In genomic region chr3:145757177-145757576, GRCm38 (mm10) we compare ENCODE assay signal across 26 mouse cellular contexts. TPM values are rescaled to one million over a fixed set of nuclear protein-coding genes. Genes with fewer than 3 reads are reported as not detected.
DNase-seq lines count a peak whose midpoint lies in the region; ATAC-seq lines count a peak whose summit lies in the region.
"Had no signal": no experiment of that assay in that cellular context is flagged by ENCODE, and none has a peak within 500 bp of the region (broad histone marks: within the 10 kb centered on the region; RNA-seq: fewer than 3 reads in every experiment).

No protein-coding gene starts in this region.

- no peak overlapping the region for H3K9ac ChIP-seq in liver, embryonic 12.5 days
- no peak overlapping the region for H3K9ac ChIP-seq in liver, embryonic 13.5 days
- H3K9ac ChIP-seq in hindbrain, embryonic 13.5 days: no peak overlapping the region
- H3K9ac ChIP-seq: forebrain, embryonic 15.5 days; heart, embryonic 15.5 days had no signal

- 36% methylated on average over 8 of the region's 8 CpGs for WGBS in liver, embryonic 12.5 days (ENCODE audit: insufficient replicate concordance)
- WGBS in liver, embryonic 13.5 days (ENCODE audit: insufficient replicate concordance): 38% methylated on average over 8 of the region's 8 CpGs
- 72% methylated on average over 8 of the region's 8 CpGs for WGBS in hindbrain, embryonic 13.5 days

- no peak overlapping the region for H3K27ac ChIP-seq in liver, embryonic 12.5 days
- no peak overlapping the region for H3K27ac ChIP-seq in liver, embryonic 13.5 days
- H3K27ac ChIP-seq in hindbrain, embryonic 13.5 days: no peak overlapping the region
- H3K27ac ChIP-seq: forebrain, embryonic 15.5 days; heart, embryonic 15.5 days; limb, embryonic 10.5 days; neural tube, embryonic 13.5 days had no signal

- peaks cover 34% of the 10 kb centered on the region for H3K27me3 ChIP-seq in liver, embryonic 12.5 days (replicated peaks)
- H3K27me3 ChIP-seq in liver, embryonic 13.5 days: peaks cover 36% of the 10 kb centered on the region
- peaks cover 8% of the 10 kb centered on the region; the same call in 1 of the 2 replicates for H3K27me3 ChIP-seq in hindbrain, embryonic 13.5 days
- H3K27me3 ChIP-seq: forebrain, embryonic 15.5 days had no signal

- intact Hi-C loops in heart, postnatal 14 days (cut with DNase I): no loop called here

- H3K9me3 ChIP-seq in liver, embryonic 12.5 days (replicated peaks): no peaks in the 10 kb centered on the region
- H3K9me3 ChIP-seq in liver, embryonic 13.5 days (replicated peaks): no peaks in the 10 kb centered on the region
- H3K9me3 ChIP-seq in hindbrain, embryonic 13.5 days: no peaks in the 10 kb centered on the region
- H3K9me3 ChIP-seq: forebrain, embryonic 15.5 days; heart, embryonic 15.5 days; limb, embryonic 10.5 days; neural tube, embryonic 13.5 days had no signal

- no peaks in the 10 kb centered on the region for H3K36me3 ChIP-seq in liver, embryonic 12.5 days
- H3K36me3 ChIP-seq in liver, embryonic 13.5 days: no peaks in the 10 kb centered on the region
- no peaks in the 10 kb centered on the region for H3K36me3 ChIP-seq in hindbrain, embryonic 13.5 days
- H3K36me3 ChIP-seq: forebrain, embryonic 15.5 days; heart, embryonic 15.5 days; limb, embryonic 10.5 days; neural tube, embryonic 13.5 days had no signal

- H3K4me3 ChIP-seq in liver, embryonic 12.5 days: no peak overlapping the region
- no peak overlapping the region for H3K4me3 ChIP-seq in liver, embryonic 13.5 days (replicated peaks)
- no peak overlapping the region for H3K4me3 ChIP-seq in hindbrain, embryonic 13.5 days
- H3K4me3 ChIP-seq: forebrain, embryonic 15.5 days; heart, embryonic 15.5 days; limb, embryonic 10.5 days; megakaryocyte, embryonic 14.5 days; neural tube, embryonic 13.5 days had no signal

- no peak for ATAC-seq in liver, embryonic 12.5 days
- ATAC-seq in liver, embryonic 13.5 days (ENCODE audit: low read depth): no peak
- no peak for ATAC-seq in hindbrain, embryonic 13.5 days (ENCODE audit: low FRiP score)
- ATAC-seq in megakaryocyte-erythroid progenitor cell, adult 5-6 weeks (replicated peaks; ENCODE audit: low FRiP score, low TSS enrichment, poor library complexity, severe bottlenecking): no peak
- ATAC-seq: CD4-positive, CD25-positive, alpha-beta regulatory T cell, adult 4 months; forebrain, embryonic 15.5 days; hindbrain, embryonic 16.5 days; intestine, embryonic 16.5 days had no signal

- DNase-seq in heart, adult 8-10 months (ENCODE audit: low spot score): peak; percentile 31
- DNase-seq in heart, postnatal 14 days: no peak
- DNase-seq in liver: no peak
- no peak for DNase-seq in liver, embryonic 13.5 days
- DNase-seq in yolk sac, embryonic 10.5 days (ENCODE audit: low spot score): peak; percentile 59
- DNase-seq: adrenal gland, postnatal 14 days; cerebellum, adult 8-10 months; cerebellum, postnatal 36 days; gastrocnemius, postnatal 14 days; midbrain, embryonic 14.5 days; retina, postnatal 1 day; right cerebral cortex, postnatal 25 days; spleen, adult 18-20 months had no signal

- peaks cover 68% of the 10 kb centered on the region for H3K4me1 ChIP-seq in liver, embryonic 12.5 days
- H3K4me1 ChIP-seq in liver, embryonic 13.5 days (replicated peaks): peaks cover 48% of the 10 kb centered on the region
- peaks cover 34% of the 10 kb centered on the region for H3K4me1 ChIP-seq in hindbrain, embryonic 13.5 days (replicated peaks)

- peak overlapping the region; percentile 97 for H3K4me2 ChIP-seq in liver, embryonic 12.5 days
- peak overlapping the region; percentile 89 for H3K4me2 ChIP-seq in liver, embryonic 13.5 days
- no peak overlapping the region for H3K4me2 ChIP-seq in hindbrain, embryonic 13.5 days
- H3K4me2 ChIP-seq: heart, embryonic 15.5 days had no signal

RNA-seq across cellular contexts. Expression of gene Ddah1, which starts 1.3 kb away (rescaled TPM):
- total RNA-seq in heart, adult 8-10 months (2022): 1 to 10 TPM; 6.3 to 9.3 (median 7.5) TPM
- total RNA-seq in heart, postnatal 14 days (2021): 10 to 100 TPM in 1 of 2 experiments, 1 to 10 TPM in 1; 9.2 to 13.4 TPM
- polyA plus RNA-seq in liver, embryonic 12.5 days (2016; fragmentation: Nextera tagmentation; extraction: Ambion mirVana): 31.9 and 36.4 TPM in 2 replicates
- 37.6 and 39.3 TPM in 2 replicates for polyA plus RNA-seq in liver, embryonic 13.5 days (2015; fragmentation: Nextera tagmentation; extraction: Ambion mirVana)
- polyA plus RNA-seq in hindbrain, embryonic 13.5 days (2015; fragmentation: Nextera tagmentation; extraction: Ambion mirVana): 70.1 and 75.7 TPM in 2 replicates
- total RNA-seq in megakaryocyte-erythroid progenitor cell, adult 5-6 weeks (2014; fragmentation: Nextera tagmentation): not detected in 2 replicates
- total RNA-seq in megakaryocyte-erythroid progenitor cell, adult 5-6 weeks (2017): 0.33 and 0.99 TPM in 2 replicates
- total RNA-seq: hematopoietic stem cell, adult 5-6 weeks; MEL had no signal

Comparison
In these comparisons a context has a peak if more than half of its experiments do, and no peak if none do; other contexts are left out.
1. DNase-seq: peak in heart, adult 8-10 months (single experiment) and yolk sac, embryonic 10.5 days (single experiment); none in heart, postnatal 14 days (0 of 2), liver (single experiment) and liver, embryonic 13.5 days (single experiment).